Mouse (Mus musculus) heart, postnatal 0 days (tissue): ENCODE measurements around the gene Pitx3.

Experiments
- CTCF ChIP-seq: IDR thresholded peaks from 2 replicates; pipeline ENCODE4 v1.5.1; 2016; ENCODE audit warnings: antibody characterized with exemption, control low read depth, low read depth
- EP300 ChIP-seq: IDR thresholded peaks from 2 replicates; pipeline ENCODE4 v1.6.1; 2016; ENCODE audit warnings: antibody characterized with exemption, low read depth

GRCm38 (mm10) chr19:46095291-46095690 lies 52.8 kb downstream of the Pitx3 start:
- TF ChIP-seq EP300 = no peak
- no peak for TF ChIP-seq CTCF
